Mouse (Mus musculus) brain, embryonic 18.5 days (tissue): ENCODE measurements around the gene Foxa2.

Experiments
- DNase-seq: peaks from one replicate; pipeline ENCODE4 v3.0.0-alpha.2; 2012; ENCODE audit warnings: low read depth, low spot score

Gene Foxa2

DNA sequence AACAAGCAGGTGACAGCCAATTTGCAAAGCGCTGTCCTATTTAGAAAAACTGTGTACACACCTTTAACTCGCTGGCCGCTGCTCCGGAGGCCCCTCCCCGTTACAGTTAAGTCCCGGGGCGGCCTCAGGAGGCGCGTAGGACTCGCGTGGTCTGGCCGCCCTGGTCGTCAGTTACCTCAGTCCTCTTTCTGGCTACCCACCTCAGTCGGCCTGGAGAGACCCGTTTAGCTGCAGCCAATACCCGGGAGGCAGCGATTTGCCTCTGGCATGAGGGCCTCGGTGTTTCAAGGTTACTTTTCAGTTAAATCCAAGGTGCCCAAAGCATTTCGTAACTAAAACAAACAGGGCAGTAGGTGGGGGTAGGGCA lies at the start of gene Foxa2:
Foxa2 (minus strand) TSS at position 171 of the 367 bp plus-strand sequence.
- no peak for DNase-seq

DNA sequence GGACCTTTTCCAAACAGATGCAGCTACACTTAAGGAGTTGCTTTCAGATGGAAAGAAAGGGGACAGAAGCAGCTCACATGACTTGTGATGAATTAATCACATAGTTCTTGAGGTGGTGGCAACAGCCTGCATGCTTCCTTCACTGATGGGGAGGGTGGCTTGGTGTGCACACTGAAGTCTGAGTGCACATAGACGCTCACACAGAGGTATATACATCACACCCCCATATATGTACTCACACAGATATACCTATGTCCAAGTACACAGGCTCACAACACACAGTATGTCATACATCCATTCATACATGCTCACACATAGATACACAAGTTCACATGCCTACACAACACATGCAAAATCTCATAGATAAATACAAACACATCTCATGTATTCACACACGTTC lies 45.3 kb upstream of the Foxa2 start:
- DNase-seq: no peak

DNA sequence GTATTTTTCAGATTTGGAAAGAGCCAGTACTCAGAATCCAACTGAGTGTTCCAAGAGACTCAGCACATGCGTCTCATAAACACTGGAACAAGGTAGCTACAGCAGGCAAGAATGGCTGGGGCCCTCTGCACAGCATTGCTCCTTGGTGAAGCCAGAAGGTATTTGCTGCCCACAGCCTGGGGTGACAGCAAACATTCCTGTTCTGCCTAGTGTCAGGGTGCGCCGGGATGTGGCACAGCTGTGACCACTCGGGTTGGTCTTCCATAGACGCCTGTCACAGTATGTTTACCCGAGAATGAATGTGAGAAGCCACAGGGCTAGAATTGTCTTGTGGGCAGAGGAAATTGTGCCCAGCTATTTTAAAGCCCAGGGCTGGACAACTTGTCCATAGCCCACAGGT lies 44.9 kb upstream of the Foxa2 start:
- no peak for DNase-seq

DNA sequence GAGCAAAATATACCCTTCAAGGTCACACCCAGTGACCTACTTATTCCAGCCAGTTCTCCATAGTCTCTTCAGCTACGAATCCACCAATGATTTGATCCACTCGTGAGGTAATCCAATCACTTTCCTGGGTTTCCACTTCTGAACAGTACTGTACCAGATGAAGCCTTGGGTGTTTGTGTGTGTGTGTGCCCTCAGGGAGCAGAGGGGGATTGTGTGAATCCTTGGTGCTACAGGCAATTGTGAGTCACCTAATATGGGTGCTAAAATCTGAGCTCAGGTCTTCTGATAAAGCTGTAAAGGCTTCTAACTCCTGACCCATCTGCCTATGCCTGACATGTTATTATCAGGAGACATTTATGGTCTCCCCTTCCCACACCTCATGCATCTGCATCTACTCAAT lies 43.3 kb upstream of the Foxa2 start:
- DNase-seq: no peak

DNA sequence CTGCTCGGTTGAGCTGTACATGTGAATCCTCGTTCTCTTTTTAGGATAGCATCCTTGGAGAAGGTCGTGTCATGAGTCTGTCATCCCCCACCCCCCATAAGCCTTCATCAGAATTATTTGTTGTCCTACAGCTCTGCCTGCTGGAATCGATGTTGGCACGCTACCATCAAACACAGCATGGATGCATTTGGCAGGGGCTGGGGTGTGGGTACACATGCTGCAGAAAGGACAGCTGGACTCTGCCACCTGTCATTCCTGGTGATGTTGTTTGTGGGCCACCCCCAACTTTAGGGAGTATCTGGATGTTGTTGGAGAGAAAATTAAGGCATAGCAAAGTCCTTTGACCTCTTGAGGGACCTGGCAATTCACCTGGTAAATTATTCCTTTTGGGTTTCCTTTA lies 38.8 kb upstream of the Foxa2 start:
- no peak for DNase-seq

DNA sequence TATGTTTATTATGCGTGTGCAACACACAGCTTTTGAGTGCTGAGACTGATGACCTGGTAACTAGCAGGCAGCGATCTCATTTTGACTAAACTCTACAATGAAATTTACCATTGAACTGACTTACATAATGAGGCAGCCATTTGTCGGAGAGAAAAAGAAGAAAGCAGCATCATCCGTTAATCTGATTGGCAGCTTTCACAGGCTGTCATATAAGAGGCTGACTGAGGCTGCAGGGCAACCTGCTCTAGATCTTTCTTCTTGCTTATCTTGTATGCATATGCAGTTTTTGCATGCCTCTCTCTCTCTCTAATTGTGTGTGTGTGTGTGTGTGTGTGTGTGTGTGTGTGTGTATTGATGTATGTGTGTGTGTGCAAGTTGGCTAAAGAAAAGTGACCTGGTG lies 38.4 kb upstream of the Foxa2 start:
- DNase-seq: no peak

DNA sequence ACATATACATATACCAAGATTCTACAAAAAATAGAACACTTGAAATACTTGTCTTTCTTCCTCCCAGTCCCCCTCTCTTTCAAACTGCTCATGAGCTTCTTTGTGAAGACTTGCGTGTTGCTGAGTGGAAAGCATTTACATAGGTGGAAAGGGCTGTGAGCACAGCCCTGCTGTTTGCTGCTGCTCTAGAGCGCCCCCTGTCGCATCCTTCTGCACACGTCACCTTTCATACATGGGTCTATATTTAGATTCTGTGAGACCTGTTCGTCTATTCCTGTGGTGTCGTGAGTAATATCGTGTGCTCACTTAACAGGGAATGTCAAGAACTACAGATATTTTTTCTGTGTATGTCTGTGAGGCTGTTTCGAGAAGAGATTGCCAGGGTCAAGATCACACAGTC lies 35.5 kb upstream of the Foxa2 start:
- no peak for DNase-seq

DNA sequence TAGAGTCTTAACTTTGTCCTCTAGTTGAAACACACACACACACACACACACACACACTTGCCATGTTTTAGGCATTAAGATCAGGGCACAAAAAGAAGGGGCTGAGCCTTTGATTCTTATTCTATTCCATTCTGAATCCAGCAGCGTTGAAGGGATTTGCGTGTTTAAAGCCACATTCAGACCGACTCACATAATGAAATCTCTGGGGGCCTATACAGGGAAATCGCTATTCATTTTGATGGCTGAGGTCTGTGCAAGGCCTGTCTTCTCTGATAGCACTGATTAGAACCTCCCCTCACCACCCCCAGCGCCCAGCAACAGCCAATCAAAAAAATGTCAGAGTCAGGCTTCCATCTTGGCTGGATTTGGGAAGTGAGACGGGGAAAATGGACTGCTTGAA lies 13.9 kb upstream of the Foxa2 start:
- no peak for DNase-seq

DNA sequence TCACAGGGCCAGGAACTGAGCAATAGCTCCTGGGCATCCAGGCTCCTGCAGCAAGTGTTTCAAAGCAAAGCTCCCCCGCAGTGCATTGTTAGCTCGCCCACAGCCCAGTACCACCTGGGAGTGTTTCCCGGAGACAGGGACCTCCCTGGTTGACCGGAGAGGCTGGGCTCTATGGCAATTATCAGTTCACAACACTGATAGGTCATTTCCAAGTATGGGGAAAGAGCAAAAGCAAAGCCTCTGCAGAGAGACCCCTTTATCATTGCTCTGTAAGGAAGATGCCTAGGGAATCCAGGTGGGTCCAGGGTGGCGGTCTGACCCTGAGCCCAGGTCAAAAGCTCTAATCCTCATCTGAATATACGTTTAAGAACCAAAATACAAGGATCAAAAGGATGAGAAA lies 6.6 kb upstream of the Foxa2 start:
- no peak for DNase-seq

DNA sequence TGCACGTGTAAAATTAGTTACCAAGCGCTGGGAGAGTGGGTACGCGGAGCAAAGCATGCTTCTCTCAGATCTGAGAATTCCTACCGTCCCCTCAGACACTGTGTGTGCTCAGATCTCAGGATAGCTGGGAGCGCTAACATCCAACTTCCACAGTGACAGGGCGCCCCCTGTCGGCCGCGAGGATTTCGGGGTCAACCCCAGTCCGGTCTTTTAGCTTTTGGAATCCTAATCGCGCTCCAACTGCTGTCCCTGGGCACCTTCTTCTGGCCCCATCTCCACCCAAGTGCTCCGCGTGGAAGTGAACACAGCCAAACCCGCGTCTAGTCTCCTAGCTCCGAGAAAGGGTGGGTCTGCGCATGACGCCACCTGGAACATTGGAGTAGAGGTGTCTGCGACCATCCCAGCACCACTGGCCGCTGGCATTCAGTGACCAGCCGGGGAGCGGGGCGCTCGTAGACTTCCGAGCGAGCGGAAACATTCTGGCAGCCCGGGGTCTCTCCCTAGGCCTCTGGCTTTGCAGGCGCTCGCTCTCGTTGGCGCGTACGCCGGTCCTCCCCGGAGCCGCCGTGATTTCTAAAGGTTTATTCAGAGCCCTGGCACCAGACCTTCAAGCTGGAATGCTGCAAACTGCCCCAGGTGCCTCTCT lies 1.8 kb upstream of the Foxa2 start:
- no peak for DNase-seq

DNA sequence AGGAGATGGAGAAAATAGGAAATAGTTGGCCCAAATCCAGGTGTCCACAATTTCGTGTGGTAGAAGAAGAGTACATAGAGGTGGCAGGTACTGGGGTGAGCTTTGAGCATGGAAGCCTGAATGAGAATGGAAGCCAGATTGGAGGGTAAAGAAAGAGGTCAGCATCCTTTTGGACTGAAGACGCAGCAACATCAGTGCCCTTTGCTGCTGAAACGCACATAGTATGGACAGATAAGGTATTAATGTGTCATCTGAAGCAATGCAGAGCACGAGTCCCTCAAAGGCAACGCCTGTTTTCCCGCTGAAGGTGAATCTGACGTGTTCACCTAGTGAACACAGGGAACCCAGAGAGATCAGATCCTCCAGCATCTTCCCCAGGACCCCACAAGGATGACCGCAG lies 842 bp upstream of the Foxa2 start:
- no peak for DNase-seq

DNA sequence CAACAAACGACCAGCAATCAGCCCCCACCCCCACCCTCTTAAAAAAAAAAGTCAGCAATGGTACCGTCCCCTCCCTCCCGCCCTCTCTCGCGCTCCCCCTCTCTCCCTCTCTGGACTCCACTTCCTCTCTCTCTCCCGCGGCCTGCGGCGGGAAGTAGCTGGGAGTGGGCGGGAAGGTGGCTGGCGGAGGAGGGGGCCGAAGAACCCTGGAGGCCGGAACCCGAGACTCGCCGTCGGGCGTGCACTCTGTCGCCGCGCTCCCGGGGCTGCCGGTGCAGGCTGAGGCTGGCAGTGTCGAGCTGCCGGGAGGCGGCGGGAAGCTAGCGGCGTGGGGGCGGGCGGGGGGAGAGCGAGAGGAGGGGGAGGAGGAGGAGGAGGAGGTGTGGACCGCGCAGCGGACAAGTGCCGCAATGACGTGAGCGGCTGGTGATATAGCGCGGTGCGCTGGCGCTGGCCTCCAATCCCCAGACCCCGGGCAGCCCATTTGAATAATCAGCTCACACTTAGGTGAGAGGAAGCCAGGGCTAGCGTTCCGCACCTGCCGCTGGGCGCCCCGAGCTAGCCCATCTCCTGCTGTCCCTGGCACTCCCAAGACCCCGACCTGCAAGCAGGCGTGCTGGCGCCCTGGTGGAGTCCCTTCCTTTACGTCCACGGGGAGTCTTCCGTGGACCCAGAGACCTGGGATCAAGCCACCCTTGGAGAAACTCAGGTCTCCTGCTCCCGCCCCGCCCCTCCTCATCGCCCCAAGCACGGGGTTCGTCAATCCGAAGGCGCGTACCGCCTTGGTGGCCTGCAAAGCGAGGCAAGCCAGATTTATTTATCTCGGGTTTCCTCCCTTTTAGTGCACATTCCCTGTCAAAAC lies 601 bp downstream of the Foxa2 start:
- no peak for DNase-seq

DNA sequence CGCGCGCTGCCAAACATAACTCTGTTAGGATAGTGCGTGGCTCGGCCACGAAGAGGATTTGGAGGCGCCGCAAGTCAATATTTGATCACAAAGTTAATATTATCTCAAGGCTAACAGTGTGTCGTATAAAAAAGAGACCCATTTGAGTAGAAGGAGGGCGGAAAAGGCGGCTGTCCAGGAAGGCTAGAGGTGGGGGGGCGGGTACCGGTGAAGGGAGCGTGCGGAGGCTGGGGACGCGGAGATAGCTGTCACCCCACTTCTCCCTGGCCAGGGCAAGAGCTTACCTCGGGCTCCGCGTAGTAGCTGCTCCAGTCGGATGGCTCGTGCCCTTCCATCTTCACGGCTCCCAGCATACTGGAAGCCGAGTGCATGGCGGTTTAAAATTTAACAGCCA lies 1.2 kb downstream of the Foxa2 start:
- DNase-seq: no peak

DNA sequence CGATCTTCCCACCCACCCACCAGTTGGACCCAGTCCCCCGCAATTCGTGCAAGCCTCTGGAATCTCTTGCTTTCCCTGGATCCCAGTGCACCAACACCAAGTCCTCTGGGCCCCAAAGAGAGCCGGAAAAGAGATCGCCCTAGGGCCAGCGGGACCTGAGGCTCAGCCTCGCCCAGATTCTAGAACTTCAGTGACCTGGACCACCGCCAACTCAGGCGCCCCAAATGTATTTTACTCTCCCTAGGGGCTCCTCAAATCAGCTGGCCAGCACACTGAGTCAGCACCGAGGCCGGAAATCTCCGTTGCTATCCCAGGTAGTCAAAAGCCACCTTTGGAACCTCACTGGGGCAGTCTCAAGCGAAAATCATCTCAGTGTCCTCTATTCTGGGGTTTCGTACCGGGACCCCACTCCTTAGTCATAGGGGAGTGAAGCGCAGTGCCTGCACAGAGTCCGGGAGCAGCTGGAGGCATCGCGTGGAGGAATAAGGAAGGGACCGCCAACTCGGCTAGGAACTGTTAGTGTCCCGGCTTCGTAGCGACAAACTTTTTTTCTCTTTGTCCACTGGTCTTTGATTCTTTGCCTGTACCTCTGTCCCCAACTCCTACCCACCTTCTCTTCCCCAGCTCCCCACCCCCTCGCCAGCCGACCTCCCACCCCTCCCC lies 1.8 kb downstream of the Foxa2 start:
- DNase-seq: no peak

DNA sequence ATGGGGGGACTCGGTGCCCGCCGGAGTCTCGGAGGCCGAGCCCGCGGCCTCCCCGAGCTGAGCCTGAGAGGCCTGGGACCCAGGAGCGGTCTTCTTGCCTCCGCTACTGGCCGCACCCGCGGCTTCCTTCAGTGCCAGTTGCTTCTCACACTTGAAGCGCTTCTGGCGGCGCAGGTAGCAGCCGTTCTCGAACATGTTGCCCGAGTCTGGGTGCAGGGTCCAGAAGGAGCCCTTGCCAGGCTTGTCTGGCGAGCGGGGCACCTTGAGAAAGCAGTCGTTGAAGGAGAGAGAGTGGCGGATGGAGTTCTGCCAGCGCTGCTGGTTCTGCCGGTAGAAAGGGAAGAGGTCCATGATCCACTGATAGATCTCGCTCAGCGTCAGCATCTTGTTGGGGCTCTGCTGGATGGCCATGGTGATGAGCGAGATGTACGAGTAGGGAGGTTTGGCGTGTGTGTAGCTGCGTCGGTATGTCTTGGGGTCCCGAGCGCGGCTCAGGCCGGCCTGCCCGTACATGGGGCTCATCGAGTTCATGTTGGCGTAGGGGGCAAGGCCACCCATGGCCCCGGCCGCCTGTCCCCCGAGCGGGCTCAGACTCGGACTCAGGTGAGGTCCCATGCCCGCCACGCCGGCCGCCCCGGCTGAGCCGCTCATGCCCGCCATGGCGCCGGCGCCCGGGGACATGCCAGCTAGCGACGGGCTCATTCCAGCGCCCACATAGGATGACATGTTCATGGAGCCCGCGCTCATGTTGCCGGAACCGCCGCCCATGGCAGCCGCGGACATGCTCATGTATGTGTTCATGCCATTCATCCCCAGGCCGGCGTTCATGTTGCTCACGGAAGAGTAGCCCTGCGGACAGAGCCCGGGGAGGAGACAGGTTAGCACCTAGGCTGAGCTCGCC lies 2.5 kb downstream of the Foxa2 start:
- no peak for DNase-seq

DNA sequence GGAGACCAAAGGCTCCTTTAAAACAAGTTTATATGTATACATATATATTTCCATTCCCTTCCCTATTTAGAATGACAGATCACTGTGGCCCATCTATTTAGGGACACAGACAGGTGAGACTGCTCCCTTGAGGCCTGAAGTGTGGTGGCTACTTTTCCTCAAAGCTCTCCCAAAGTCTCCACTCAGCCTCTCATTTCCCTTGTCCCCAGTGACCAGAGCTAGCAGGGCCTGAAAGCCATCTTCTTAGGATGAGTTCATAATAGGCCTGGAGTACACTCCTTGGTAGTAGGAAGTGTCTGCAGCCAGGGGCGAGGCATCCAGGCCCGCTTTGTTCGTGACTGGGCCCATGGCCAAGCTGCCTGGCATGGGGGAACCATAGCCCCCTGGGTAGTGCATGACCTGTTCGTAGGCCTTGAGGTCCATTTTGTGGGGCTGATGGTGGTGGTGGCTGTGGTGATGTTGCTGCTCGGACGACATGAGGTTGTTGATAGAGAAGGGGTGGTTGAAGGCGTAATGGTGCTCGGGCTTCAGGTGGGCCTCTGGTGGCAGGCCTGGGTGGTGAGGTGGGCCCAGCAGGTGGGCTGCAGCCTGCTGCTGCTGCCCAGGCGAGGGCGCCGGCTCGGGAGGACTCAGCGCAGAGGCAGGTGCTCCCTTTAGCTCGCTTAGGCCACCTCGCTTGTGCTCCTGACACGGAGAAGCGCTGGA lies 3.3 kb downstream of the Foxa2 start:
- no peak for DNase-seq

DNA sequence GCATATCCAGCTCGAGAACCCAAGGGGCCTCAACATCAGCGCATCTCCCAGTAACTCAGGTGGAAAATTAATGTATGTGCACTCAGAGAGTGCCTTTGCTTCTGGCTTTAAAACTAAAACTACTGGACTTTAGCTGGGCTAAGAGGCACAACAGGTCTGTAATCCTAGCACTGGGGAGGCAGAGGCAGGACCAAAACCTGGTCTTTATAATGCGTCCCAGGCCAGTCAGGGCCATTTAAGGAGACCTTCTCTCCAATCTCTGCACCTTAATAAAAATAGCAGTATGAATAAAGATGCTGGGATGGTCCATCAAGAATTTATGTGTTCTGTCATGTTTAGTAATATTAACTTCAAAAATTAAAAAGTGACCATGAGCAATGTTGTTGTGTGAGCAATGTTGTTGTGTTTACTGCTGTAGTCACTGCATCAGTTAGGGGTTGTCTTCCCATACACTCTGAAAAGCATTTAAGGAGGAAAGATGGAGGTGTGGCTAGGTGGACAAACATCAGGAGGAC lies 4.6 kb downstream of the Foxa2 start:
- no peak for DNase-seq

DNA sequence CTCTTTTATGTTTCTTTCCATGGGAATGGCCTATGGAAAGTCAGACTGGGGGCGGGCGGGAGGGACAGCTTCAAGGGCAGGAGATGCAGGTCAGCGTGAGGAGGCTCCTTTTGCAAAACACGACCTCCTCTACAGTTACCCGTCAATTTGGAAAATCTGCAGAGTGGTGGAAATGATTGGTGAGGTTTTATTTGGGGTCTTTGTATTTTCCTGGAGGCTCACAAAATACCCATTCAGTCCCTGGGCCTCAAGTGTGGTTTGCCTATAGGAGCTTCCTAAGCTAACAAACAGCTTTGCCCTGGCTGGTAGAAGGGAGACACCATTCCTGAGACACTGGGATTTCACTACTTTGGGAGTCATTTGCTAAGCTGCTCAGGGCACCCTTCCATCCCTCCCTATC lies 5.4 kb downstream of the Foxa2 start:
- no peak for DNase-seq

DNA sequence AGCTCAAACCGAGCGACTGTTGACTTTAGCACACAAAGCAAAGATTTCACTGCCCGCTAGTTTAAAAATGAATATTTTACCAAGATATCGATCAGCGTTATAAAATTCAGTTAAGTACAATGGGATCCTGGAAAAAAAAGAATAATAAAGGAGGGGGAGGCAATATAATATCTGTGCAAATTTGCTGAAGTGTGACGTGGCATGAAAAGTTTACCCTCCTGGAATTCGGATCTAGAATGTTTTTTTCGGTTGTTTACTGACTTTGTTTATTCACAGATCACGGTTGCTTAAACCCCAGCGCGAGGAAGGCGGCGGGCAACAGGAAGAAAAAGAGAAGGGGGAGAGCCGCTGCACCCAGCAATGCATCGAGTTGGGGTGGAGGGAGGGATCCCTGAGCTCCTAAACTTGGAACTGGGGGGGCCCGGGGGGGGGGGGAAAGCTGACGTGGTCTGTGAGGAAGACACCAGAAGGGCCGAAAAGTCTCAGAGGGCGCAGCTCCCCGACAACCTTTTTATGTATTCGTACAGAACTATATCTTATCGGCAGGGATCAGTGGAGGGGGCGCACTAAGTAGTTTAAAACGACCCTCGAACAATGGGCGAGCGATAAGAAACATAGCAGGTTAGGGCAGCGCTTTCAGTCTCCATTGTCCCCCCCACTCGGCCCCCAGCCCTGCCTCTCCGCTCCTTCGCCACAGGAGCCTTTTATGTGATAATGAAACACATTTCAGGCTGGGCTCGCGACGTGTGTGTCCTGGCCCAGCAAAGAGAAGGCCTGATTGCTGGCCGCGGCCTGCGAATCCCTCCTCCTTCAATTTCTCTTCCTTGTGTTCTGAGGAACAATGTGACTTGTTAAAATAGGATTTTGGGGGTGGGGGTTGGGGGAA lies 6.3 kb downstream of the Foxa2 start:
- DNase-seq: no peak
